Mouse (Mus musculus) c-Kit-positive CD71-negative TER-119-negative erythroid progenitor cells, embryonic 14.5 days (primary cell): Measurements from ENCODE around the gene Tulp4.

Source experiments
- DNase-seq: peaks from one replicate; pipeline ENCODE4 v3.0.0-alpha.2; 2013; ENCODE audit warnings: low read depth

Tulp4 gene

GRCm38 (mm10) chr17:6106361-6107014 lies at the start of gene Tulp4:
TSS of gene Tulp4 (plus strand) at chr17:6106437.
- peak; percentile 59 for DNase-seq

GRCm38 (mm10) chr17:6062793-6063192 lies 43.4 kb upstream of the Tulp4 start:
- no peak for DNase-seq

- no peak for DNase-seq
Observed at GRCm38 (mm10) chr17:6063532-6063931, 42.7 kb upstream of the Tulp4 start.

DNA sequence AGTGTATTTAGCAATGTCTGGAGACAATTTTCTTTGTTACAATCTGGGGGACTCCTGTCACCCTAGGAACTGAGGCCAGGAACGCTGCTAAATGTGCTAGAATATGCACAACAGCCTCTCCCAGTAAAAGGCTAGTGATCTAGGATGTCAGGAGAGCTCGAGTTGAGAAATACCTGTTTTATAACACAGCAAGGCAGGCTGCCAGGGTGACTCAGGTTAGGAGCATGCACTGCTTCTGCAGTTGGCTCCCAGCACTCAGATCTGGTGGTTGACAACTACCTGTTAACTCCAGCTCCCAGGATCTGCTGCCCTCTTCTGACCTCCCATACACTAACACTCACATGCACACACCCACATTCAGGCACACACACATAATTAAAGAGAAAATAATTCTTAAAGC lies 40.2 kb upstream of the Tulp4 start:
- no peak for DNase-seq

GRCm38 (mm10) chr17:6067613-6068012 lies 38.6 kb upstream of the Tulp4 start:
- DNase-seq: no peak

GRCm38 (mm10) chr17:6069866-6070265 lies 36.4 kb upstream of the Tulp4 start:
- DNase-seq: no peak

DNA sequence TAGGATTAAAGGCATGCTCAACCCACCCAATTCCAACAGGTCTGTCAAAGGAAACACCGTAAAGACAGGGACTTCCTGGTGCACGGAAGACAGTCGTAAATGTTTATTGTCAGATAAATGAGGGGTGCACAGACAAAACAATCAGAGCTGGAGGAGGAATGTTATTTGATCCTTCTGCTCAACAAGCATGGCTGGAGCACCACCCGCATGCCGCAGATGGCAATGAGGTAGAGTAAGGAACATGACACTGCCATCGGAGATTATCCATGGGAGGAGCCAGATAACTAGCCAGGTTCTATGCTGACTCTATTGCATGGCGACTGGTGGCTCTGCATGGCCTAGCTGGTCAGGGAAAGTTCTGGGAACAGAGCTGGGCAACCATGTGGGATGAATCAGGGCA lies 32.8 kb upstream of the Tulp4 start:
- DNase-seq: no peak

DNA sequence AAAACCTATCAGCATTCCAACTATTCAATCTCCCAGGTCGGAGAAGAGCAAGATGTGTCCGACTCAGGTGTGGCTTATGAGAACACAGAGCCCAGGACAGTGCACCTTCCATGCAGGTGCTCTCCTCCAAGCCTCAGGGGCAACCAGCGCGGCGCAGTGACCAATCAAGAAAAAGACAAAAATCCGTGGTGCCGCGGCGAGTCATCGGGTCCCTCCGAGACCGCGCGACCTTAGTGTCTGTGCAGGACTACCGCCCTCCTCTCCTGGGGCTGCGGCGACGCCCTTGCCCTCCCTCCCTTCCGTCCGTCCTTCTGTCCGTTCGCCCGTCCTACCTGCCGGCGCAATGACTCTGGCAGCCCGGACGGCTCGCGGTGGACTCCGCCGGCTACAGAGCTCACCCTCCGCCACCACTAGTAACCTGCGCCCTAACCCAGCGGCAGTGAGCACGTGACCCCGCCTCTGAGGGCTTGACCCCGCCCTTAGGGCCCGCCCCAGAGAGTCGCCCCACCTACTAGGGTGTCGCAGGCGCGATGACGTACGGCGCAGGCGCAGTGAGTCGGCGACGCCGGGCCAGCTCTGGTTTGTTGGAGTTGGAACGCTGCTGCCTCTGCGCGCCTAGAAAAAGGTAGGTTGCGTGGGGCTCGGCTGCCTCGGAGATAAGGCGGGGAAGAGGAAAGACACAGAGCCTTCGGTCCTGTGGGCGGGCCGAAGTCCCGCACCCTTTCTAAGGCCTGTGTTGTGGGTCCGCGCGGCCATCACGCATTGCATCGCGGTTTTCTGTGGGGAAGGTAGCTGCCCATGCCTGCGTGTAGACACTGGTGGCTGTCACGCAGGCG lies 26.7 kb upstream of the Tulp4 start, which contains the start of the genes Serac1 and Gtf2h5:
Gene Serac1 (minus strand): TSS at position 455 of the 836 bp plus-strand sequence.
Gene Gtf2h5 (plus strand): TSS at position 500 of the 836 bp plus-strand sequence.
- peak; percentile 93 for DNase-seq

GRCm38 (mm10) chr17:6083323-6083890 lies 22.8 kb upstream of the Tulp4 start:
- no peak for DNase-seq

DNA sequence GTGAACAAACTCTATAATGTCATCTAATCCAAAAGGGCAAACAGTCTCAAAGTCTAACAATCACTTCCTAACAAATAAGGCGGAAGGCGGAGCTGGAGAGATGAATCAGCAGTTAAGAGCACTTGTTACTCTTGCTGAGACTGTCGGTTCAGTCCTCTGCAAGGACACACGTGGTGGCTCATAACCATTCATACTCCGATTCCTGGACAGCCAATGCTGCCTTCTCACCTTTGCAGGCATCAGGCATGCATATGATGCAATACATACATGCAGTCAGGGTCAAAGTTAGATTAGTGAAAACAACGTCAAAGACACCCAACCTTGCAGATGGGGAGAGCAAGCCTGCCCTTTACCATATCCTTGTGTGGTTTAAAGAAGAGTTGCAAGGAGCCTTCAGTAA lies 14.6 kb upstream of the Tulp4 start:
- DNase-seq: no peak

DNA sequence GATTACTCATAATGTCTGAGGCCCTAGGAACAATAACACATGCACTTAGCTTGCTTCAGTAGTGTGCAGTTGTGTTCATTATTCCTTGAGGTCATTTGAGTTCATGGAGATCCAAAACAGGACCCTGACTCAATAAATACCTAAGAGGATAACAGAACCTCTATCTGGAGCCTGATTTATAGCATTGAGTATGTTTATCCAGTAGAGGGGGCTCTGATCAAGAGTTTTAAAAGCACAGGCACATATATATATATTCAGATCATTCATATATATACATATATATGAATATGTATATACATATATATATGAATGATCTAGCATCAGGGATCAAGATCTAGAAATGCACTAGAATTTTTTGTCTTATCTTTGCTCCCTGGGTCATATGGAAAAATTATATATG lies 10.7 kb upstream of the Tulp4 start:
- no peak for DNase-seq

DNA sequence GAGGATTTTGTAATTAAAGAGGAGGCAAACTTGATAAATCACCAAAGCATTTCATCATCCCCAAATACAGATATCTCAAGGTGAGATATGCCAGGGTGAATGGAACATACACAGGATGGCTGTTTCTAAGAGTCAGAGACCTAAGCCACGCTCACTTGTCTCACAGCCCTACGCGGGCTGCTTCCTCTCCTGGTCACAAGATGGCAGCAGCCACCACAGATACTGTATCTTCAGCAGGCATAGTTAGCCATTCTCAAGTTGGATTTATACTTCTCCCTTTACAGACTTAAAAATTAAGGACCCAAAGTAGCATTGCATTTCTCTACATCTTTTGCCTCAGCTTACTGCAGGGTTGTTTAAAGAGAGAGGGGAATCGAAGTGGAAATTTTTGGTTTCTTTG lies 8.4 kb upstream of the Tulp4 start:
- DNase-seq: no peak

DNA sequence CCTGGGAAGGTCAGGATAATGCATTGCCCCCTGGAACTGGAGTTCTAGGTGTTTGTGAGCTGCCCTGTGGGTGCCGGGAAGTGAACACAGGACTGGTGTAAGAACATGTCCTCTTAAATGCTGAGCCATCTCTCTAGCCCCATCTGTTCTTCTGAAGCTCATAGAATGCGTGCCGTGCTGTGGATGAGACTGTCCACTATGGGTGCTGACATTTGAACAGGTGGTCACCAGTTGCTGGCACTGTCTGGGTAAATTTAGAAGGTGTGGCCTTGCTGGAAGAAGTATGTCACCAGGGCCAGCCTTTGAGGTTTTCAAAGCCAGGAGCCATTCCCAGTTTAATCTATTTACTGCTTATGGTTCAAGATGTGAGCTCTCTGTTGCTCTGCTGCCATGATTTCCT lies 4.0 kb upstream of the Tulp4 start:
- no peak for DNase-seq

GRCm38 (mm10) chr17:6103566-6103965 lies 2.7 kb upstream of the Tulp4 start:
- DNase-seq: no peak

- peak; percentile 32 for DNase-seq
Observed at GRCm38 (mm10) chr17:6107015-6107601, 871 bp downstream of the Tulp4 start.

GRCm38 (mm10) chr17:6108175-6108574 lies 1.9 kb downstream of the Tulp4 start:
- no peak for DNase-seq

GRCm38 (mm10) chr17:6110956-6111355 lies 4.7 kb downstream of the Tulp4 start:
- no peak for DNase-seq

GRCm38 (mm10) chr17:6113653-6114052 lies 7.4 kb downstream of the Tulp4 start:
- DNase-seq: no peak

GRCm38 (mm10) chr17:6115085-6115484 lies 8.8 kb downstream of the Tulp4 start:
- DNase-seq: no peak

DNA sequence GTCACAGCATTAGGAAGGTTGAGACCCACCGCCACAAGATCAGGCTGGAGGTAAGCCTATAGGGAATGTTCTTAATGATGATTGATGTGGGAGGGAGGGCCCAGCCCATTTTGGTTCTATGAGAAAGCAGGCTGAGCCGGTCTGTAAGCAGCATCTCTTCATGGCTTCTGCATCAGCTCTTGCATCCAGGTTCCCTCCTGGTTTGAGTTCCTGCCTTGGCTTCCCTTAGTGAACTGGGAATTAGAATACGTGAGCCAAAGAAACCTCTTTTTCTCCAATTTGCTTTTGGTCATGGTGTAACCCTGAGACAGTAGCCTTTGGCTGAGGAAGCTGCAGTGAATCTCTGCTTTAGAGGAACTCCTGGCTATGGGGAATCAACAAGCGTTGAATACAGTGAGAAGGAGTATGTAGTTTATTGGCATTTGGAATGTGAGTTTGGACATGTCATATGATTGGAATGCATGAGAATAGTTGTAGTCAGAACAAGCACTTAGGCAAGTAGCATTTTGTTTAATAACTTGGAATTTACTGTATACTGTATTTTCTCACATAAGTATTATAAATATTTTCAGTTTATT lies 11.0 kb downstream of the Tulp4 start:
- no peak for DNase-seq

DNA sequence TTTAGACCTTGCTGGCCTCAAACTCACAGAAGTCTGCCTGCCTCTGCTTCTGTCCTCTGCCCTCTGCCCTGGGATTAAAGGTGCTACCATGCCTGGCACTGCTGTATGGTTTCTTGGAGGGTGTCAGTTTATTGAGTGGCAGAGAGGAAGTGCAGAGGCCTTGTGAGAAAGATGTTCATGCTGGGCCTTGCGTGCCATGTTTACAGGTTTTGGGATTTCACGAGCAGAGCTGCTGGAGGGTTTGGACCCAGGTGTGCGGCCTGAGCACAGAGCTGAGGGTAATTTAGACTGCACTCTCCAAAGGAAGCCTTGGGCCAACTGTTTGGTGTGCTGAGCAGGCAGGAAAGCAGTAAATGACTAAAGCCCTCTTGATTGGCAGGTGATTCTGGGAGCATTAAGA lies 11.7 kb downstream of the Tulp4 start:
- no peak for DNase-seq

GRCm38 (mm10) chr17:6118861-6119260 lies 12.6 kb downstream of the Tulp4 start:
- DNase-seq: no peak
